Mouse (Mus musculus) kidney, postnatal 0 days (tissue): ENCODE results near the gene Sap30bp. TPM values are rescaled to one million over a fixed set of nuclear protein-coding genes. Genes with fewer than 3 reads are reported as not detected.
A peak's percentile ranks its signal among the peaks of the same experiment; 100 is the strongest.

Experiments used
- ATAC-seq: fragments of 200-750 bp; cut with Nextera tagmentation; replicated peaks from 2 replicates; pipeline ENCODE4 v1.8.0; 2017; ENCODE audit warnings: low read depth, moderate number of reproducible peaks, moderate TSS enrichment, moderate library complexity; ENCODE audit not compliant: low FRiP score
- DNase-seq: peaks from one replicate; pipeline ENCODE4 v3.0.0-alpha.2; 2016; ENCODE audit warnings: low spot score
- H3K27ac ChIP-seq: fragments of 300-500 bp; sonication (generic); 2 replicates; pipeline ENCODE4 v1.5.1; 2014; ENCODE audit warnings: mild to moderate bottlenecking
- H3K27me3 ChIP-seq: fragments of 300-500 bp; sonication (generic); 2 replicates; pipeline ENCODE4 v1.6.1; 2014; ENCODE audit warnings: low read length, mixed read lengths; ENCODE audit not compliant: insufficient read depth
- H3K36me3 ChIP-seq: fragments of 300-500 bp; sonication (generic); 2 replicates; pipeline ENCODE4 v1.6.1; 2014; ENCODE audit warnings: low read length, mixed read lengths; ENCODE audit not compliant: insufficient read depth
- H3K4me1 ChIP-seq: fragments of 300-500 bp; sonication (generic); replicated peaks from 2 replicates; pipeline ENCODE4 v1.6.1; 2014; ENCODE audit warnings: antibody characterized with exemption, low read length, mixed read lengths; ENCODE audit not compliant: insufficient read depth
- H3K4me2 ChIP-seq: fragments of 300-500 bp; sonication (generic); 2 replicates; pipeline ENCODE4 v1.6.1; 2014; ENCODE audit warnings: mild to moderate bottlenecking, low read length, moderate library complexity, mixed read lengths
- H3K4me3 ChIP-seq: fragments of 300-500 bp; sonication (generic); replicated peaks from 2 replicates; pipeline ENCODE4 v1.5.1; 2014; ENCODE audit warnings: low read depth, low read length
- H3K9ac ChIP-seq: fragments of 300-500 bp; sonication (generic); 2 replicates; pipeline ENCODE4 v1.6.1; 2014; ENCODE audit warnings: low read depth, low read length
- H3K9me3 ChIP-seq: fragments of 300-500 bp; sonication (generic); replicated peaks from 2 replicates; pipeline ENCODE4 v1.6.1; 2016; ENCODE audit warnings: low read length, inconsistent platforms, mixed read lengths
- CTCF ChIP-seq: IDR thresholded peaks from 2 replicates; pipeline ENCODE4 v1.5.1; 2016; ENCODE audit warnings: antibody characterized with exemption, low read depth, mild to moderate bottlenecking, moderate library complexity
- WGBS: fragments of 180-500 bp; shearing (Covaris S2); extraction: QIAGEN DNeasy Blood & Tissue Kit; methylation state at CpG from one replicate; pipeline ENCODE4 v1.1.7; 2014; 5-methylcytosine and 5-hydroxymethylcytosine counted together
- polyA plus RNA-seq: library from polyadenylated mRNA; unstranded; fragments of >200 nt; fragmentation: Nextera tagmentation; extraction: Ambion mirVana; gene quantifications from 2 replicates; pipeline ENCODE4 v1.2.1, GENCODE M21; 2015

Sap30bp gene
- polyA plus RNA-seq, 1 experiment from 2014 or later = 37.2 TPM

- H3K9me3 ChIP-seq = no peaks in the 10 kb centered on the region
- H3K27me3 ChIP-seq = no peaks in the 10 kb centered on the region
- no peak overlapping the region for H3K27ac ChIP-seq
- no peak for ATAC-seq
- no peak overlapping the region for H3K4me3 ChIP-seq
- 48% methylated on average over 15 of the region's 15 CpGs for WGBS
- no peak for TF ChIP-seq CTCF
- 0 out of 2 replicates have a peak overlapping the region, but pooled peaks have one; percentile 19 for H3K9ac ChIP-seq
- no peak for DNase-seq
- no peaks in the 10 kb centered on the region for H3K4me1 ChIP-seq
- no peaks in the 10 kb centered on the region for H3K36me3 ChIP-seq
- H3K4me2 ChIP-seq = peak overlapping the region; percentile 13; the same call in 1 of the 2 replicates
These were observed 56.6 kb downstream of the Sap30bp start for GRCm38 (mm10) chr11:115989686-115990085.

- no peaks in the 10 kb centered on the region for H3K9me3 ChIP-seq
- no peak for ATAC-seq
These were observed 59.0 kb downstream of the Sap30bp start for GRCm38 (mm10) chr11:115992098-115992497.

GRCm38 (mm10) chr11:115995256-115995655 lies 62.2 kb downstream of the Sap30bp start:
- DNase-seq (no peak), ATAC-seq (no peak)
- Histone ChIP-seq H3K36me3 (no peaks in the 10 kb centered on the region), H3K27me3 (no peaks in the 10 kb centered on the region; the same call in 1 of the 2 replicates), H3K9me3 (no peaks in the 10 kb centered on the region), H3K4me1 (no peaks in the 10 kb centered on the region), H3K9ac (no peak overlapping the region), H3K27ac (no peak overlapping the region), H3K4me2 (no peak overlapping the region), H3K4me3 (no peak overlapping the region)
- TF ChIP-seq CTCF = no peak
- 93% methylated on average over 3 of the region's 3 CpGs for WGBS

More at GRCm38 (mm10) chr11:115992098-115992497, 59.0 kb downstream of the Sap30bp start:
- DNase-seq = no peak
- WGBS = 71% methylated on average over 4 of the region's 4 CpGs
- Histone ChIP-seq H3K4me2 (no peak overlapping the region), H3K4me1 (no peaks in the 10 kb centered on the region), H3K27me3 (no peaks in the 10 kb centered on the region), H3K36me3 (no peaks in the 10 kb centered on the region), H3K4me3 (no peak overlapping the region), H3K9ac (no peak overlapping the region), H3K27ac (no peak overlapping the region)
- TF ChIP-seq CTCF = no peak

GRCm38 (mm10) chr11:115997047-115997446 lies 64.0 kb downstream of the Sap30bp start:
- H3K27ac ChIP-seq = no peak overlapping the region
- H3K36me3 ChIP-seq = no peaks in the 10 kb centered on the region
- no peak overlapping the region for H3K4me3 ChIP-seq
- no peaks in the 10 kb centered on the region for H3K4me1 ChIP-seq
- ATAC-seq (no peak), DNase-seq (no peak)
- H3K4me2 ChIP-seq = no peak overlapping the region
- H3K27me3 ChIP-seq = no peaks in the 10 kb centered on the region; the same call in 1 of the 2 replicates
- H3K9me3 ChIP-seq = no peaks in the 10 kb centered on the region
- H3K9ac ChIP-seq = no peak overlapping the region
- WGBS = 79% methylated on average over 4 of the region's 4 CpGs
- no peak for TF ChIP-seq CTCF

DNA sequence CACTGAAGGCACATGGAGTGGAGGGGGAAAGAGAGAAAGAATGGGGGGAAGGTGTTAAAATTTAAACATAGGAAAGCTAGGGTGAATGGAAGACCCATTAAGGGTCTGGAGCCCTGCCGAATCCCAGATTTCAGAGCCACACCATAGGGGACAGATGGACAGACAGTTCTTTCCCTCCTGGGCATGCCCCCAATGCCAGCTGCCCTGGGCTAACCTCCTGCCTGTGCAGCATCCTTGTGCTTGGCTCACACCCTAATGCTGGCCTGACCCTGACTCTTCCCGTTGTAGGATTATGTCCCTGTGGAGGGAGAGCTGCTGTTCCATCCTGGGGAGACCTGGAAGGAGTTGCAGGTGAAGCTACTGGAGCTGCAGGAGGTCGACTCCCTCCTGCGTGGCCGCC lies 64.6 kb downstream of the Sap30bp start:
- Histone ChIP-seq H3K4me2 (no peak overlapping the region), H3K36me3 (no peaks in the 10 kb centered on the region), H3K9me3 (no peaks in the 10 kb centered on the region), H3K27me3 (no peaks in the 10 kb centered on the region; the same call in 1 of the 2 replicates), H3K9ac (no peak overlapping the region), H3K4me1 (no peaks in the 10 kb centered on the region), H3K27ac (no peak overlapping the region), H3K4me3 (no peak overlapping the region)
- WGBS = 77% methylated on average over 5 of the region's 5 CpGs
- no peak for TF ChIP-seq CTCF
- no peak for ATAC-seq
- DNase-seq = no peak

GRCm38 (mm10) chr11:115999027-115999426 lies 65.9 kb downstream of the Sap30bp start:
- Histone ChIP-seq H3K9ac (no peak overlapping the region), H3K4me2 (no peak overlapping the region), H3K27ac (no peak overlapping the region), H3K36me3 (no peaks in the 10 kb centered on the region), H3K4me1 (0 out of 2 replicates have a peak, but pooled peaks cover 2% of the 10 kb centered on the region), H3K9me3 (no peaks in the 10 kb centered on the region), H3K27me3 (no peaks in the 10 kb centered on the region; the same call in 1 of the 2 replicates), H3K4me3 (no peak overlapping the region)
- no peak for TF ChIP-seq CTCF
- no peak for DNase-seq
- ATAC-seq = no peak
- 53% methylated on average over 7 of the region's 7 CpGs for WGBS
